Comparison of ENCODE assay signal across 1 mouse cellular context in genomic region chr11:116138096-116138467, GRCm38 (mm10).
TF ChIP-seq lines count a peak whose summit lies in the region.

No protein-coding gene starts in this region.

TF ChIP-seq in MEL, 35 proteins besides CTCF, POLR2A, EP300 and RAD21 (continued from another document):
- no peak for TF ChIP-seq ZMIZ1 (IDR thresholded peaks at IDR 0.05; ENCODE audit: low read depth, low read length)
